Mouse (Mus musculus) embryonic facial prominence, embryonic 12.5 days (tissue): ENCODE data around the gene Gatad2a. TPM values are rescaled to one million over a fixed set of nuclear protein-coding genes. Genes with fewer than 3 reads are reported as not detected.

Experiments
- ATAC-seq: fragments of 200-750 bp; cut with Nextera tagmentation; 2 replicates; pipeline ENCODE4 v1.8.0; 2017; ENCODE audit not compliant: insufficient number of reproducible peaks, insufficient read depth, low FRiP score, low TSS enrichment
- H3K27ac ChIP-seq: fragments of 300-500 bp; sonication (generic); 2 replicates; pipeline ENCODE4 v1.5.1; 2016; ENCODE audit warnings: mild to moderate bottlenecking
- H3K27me3 ChIP-seq: fragments of 300-500 bp; sonication (generic); 2 replicates; pipeline ENCODE4 v1.6.1; 2016; ENCODE audit warnings: mild to moderate bottlenecking, moderate library complexity
- H3K36me3 ChIP-seq: fragments of 300-500 bp; sonication (generic); 2 replicates; pipeline ENCODE4 v1.6.1; 2016; ENCODE audit warnings: mild to moderate bottlenecking
- H3K4me1 ChIP-seq: fragments of 300-500 bp; sonication (generic); 2 replicates; pipeline ENCODE4 v1.6.1; 2016
- H3K4me2 ChIP-seq: fragments of 300-500 bp; sonication (generic); replicated peaks from 2 replicates; pipeline ENCODE4 v1.6.1; 2016; ENCODE audit warnings: mild to moderate bottlenecking, moderate library complexity
- H3K4me3 ChIP-seq: fragments of 300-500 bp; sonication (generic); 2 replicates; pipeline ENCODE4 v1.5.1; 2016; ENCODE audit warnings: mild to moderate bottlenecking
- H3K9ac ChIP-seq: fragments of 300-500 bp; sonication (generic); 2 replicates; pipeline ENCODE4 v1.6.1; 2016; ENCODE audit warnings: mild to moderate bottlenecking, moderate library complexity
- H3K9me3 ChIP-seq: fragments of 300-500 bp; sonication (generic); 2 replicates; pipeline ENCODE4 v1.6.1; 2016; ENCODE audit warnings: mild to moderate bottlenecking, moderate library complexity
- WGBS: fragments of 180-500 bp; shearing (Covaris S2); methylation state at CpG from one replicate; pipeline ENCODE4 v1.1.7; 2016; 5-methylcytosine and 5-hydroxymethylcytosine counted together
- polyA plus RNA-seq: library from polyadenylated mRNA; unstranded; fragments of >200 nt; fragmentation: Nextera tagmentation; extraction: Ambion mirVana; gene quantifications from 2 replicates; pipeline ENCODE4 v1.2.1, GENCODE M21; 2016

Gene Gatad2a
- polyA plus RNA-seq, 1 experiment from 2014 or later: 49.8 TPM

DNA sequence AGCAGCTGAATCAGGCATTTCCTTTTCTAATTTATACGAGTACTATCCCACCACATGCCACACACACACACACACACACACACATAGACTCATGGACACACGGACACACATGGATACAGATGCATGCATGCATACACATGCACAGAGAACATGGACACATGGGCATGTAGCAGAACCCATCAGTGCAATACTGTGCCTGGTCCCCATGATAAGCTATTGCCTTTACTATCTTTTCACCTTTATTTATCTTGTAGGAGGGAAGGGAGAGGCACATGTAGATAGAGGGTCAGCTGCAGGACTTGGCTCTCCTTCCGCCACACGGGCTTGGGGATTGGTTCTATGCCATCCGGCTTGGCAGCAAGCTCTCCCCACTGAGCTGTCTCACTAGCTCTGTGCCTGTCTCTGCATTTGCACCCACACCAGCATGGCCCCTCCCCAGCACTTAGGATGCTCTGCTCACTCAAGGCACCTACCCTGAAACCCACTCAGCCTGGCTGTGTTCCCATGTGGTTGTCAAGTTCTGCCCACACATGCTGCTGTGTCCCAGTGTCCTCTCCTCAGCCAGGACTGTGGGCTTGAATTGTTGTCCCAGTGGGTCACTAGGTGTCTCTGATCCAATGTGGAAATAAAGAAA, 132.7 kb downstream of the Gatad2a start:
- H3K27me3 ChIP-seq: no peaks in the 10 kb centered on the region
- H3K4me3 ChIP-seq: no peak overlapping the region
- WGBS: 89% methylated on average over 5 of the region's 5 CpGs
- H3K27ac ChIP-seq: no peak overlapping the region
- H3K36me3 ChIP-seq: no peaks in the 10 kb centered on the region
- H3K4me1 ChIP-seq: no peaks in the 10 kb centered on the region
- ATAC-seq: peak; percentile 48; the same call in 1 of the 2 replicates
- H3K9ac ChIP-seq: no peak overlapping the region
- H3K9me3 ChIP-seq: no peaks in the 10 kb centered on the region
- H3K4me2 ChIP-seq: no peak overlapping the region

DNA sequence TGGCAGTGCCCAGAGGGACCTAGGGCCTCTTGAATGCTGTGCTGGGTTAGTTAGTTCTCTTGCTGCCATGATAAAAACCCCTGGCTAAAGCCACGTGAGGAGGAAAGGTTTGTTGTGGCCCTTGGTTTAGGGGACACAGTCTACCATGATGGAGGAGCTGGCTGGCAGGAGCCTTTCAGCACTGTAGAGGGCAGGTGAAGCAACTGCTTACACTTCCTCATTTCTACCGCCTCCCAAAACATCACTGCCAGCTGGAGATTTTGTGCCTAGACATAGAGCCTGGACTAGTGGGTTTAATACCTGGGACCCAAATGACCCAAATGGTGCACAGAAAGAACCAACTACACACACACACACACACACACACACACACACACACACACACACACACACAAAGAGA, 134.9 kb downstream of the Gatad2a start:
- no peak for ATAC-seq
- 44% methylated on average over 2 of the region's 2 CpGs for WGBS

GRCm38 (mm10) chr8:69860807-69861206, 135.4 kb downstream of the Gatad2a start:
- H3K27me3 ChIP-seq: no peaks in the 10 kb centered on the region
- no peak for ATAC-seq
- H3K4me3 ChIP-seq: no peak overlapping the region
- H3K36me3 ChIP-seq: no peaks in the 10 kb centered on the region
- no peaks in the 10 kb centered on the region for H3K9me3 ChIP-seq
- H3K27ac ChIP-seq: no peak overlapping the region
- 48% methylated on average over 4 of the region's 4 CpGs for WGBS
- no peak overlapping the region for H3K9ac ChIP-seq
- no peak overlapping the region for H3K4me2 ChIP-seq
- no peaks in the 10 kb centered on the region for H3K4me1 ChIP-seq

More for the DNA sequence above, 134.9 kb downstream of the Gatad2a start:
- no peaks in the 10 kb centered on the region for H3K36me3 ChIP-seq
- H3K9ac ChIP-seq: no peak overlapping the region
- no peak overlapping the region for H3K27ac ChIP-seq
- no peak overlapping the region for H3K4me3 ChIP-seq
- H3K4me1 ChIP-seq: no peaks in the 10 kb centered on the region
- no peaks in the 10 kb centered on the region for H3K9me3 ChIP-seq
- H3K27me3 ChIP-seq: no peaks in the 10 kb centered on the region
- no peak overlapping the region for H3K4me2 ChIP-seq

Other genes starting within 250 kb of the Gatad2a start
- 5.8 and 6.8 TPM in 2 replicates for gene Zfp963, start 246.4 kb downstream of the Gatad2a start, polyA plus RNA-seq
- gene Gm20422, start 221.5 kb downstream of the Gatad2a start, polyA plus RNA-seq: not detected in 2 replicates
- gene Atp13a1, start 205.2 kb downstream of the Gatad2a start, polyA plus RNA-seq: 52.6 and 55.3 TPM in 2 replicates
- gene Zfp866, start 205.2 kb downstream of the Gatad2a start, polyA plus RNA-seq: 38.9 and 42.6 TPM in 2 replicates
- gene Gmip, start 187.7 kb downstream of the Gatad2a start, polyA plus RNA-seq: 9.5 and 10.4 TPM in 2 replicates
- gene Lpar2, start 174.0 kb downstream of the Gatad2a start, polyA plus RNA-seq: 0.88 and 0.92 TPM in 2 replicates
- 13.4 and 16.0 TPM in 2 replicates for gene Pbx4, start 163.9 kb downstream of the Gatad2a start, polyA plus RNA-seq
- gene Cilp2, start 108.7 kb downstream of the Gatad2a start, polyA plus RNA-seq: 1.2 TPM in 2 replicates
- 4.1 and 5.1 TPM in 2 replicates for gene Tssk6, start 94.2 kb downstream of the Gatad2a start, polyA plus RNA-seq
- 168 and 171 TPM in 2 replicates for gene Ndufa13, start 93.8 kb downstream of the Gatad2a start, polyA plus RNA-seq
- gene Yjefn3, start 93.7 kb downstream of the Gatad2a start, polyA plus RNA-seq: 4.8 and 4.9 TPM in 2 replicates
- gene Mau2, start 46.4 kb upstream of the Gatad2a start, polyA plus RNA-seq: 64.0 and 65.4 TPM in 2 replicates
- gene Sugp1, start 46.4 kb upstream of the Gatad2a start, polyA plus RNA-seq: 55.3 and 56.7 TPM in 2 replicates
- 0.58 and 1.3 TPM in 2 replicates for gene Tm6sf2, start 76.5 kb upstream of the Gatad2a start, polyA plus RNA-seq
- gene Hapln4, start 87.1 kb upstream of the Gatad2a start, polyA plus RNA-seq: 0.04 and 0.06 TPM in 2 replicates
- 4.1 and 6.1 TPM in 2 replicates for gene Ncan, start 124.5 kb upstream of the Gatad2a start, polyA plus RNA-seq
- gene Nr2c2ap, start 134.9 kb upstream of the Gatad2a start, polyA plus RNA-seq: 24.2 and 25.0 TPM in 2 replicates
- 25.8 and 28.3 TPM in 2 replicates for gene Rfxank, start 142.8 kb upstream of the Gatad2a start, polyA plus RNA-seq
- gene Borcs8, start 143.1 kb upstream of the Gatad2a start, polyA plus RNA-seq: 46.5 and 46.7 TPM in 2 replicates
- 1.4 and 1.9 TPM in 2 replicates for gene Mef2b, start 143.3 kb upstream of the Gatad2a start, polyA plus RNA-seq
- 65.9 and 72.0 TPM in 2 replicates for gene Tmem161a, start 176.0 kb upstream of the Gatad2a start, polyA plus RNA-seq
- gene Slc25a42, start 215.9 kb upstream of the Gatad2a start, polyA plus RNA-seq: 4.4 and 4.6 TPM in 2 replicates
- 47.5 and 54.0 TPM in 2 replicates for gene Sugp2, start 237.8 kb upstream of the Gatad2a start, polyA plus RNA-seq
- gene Armc6, start 238.1 kb upstream of the Gatad2a start, polyA plus RNA-seq: 28.7 and 33.3 TPM in 2 replicates